ENCODE assay signal across 14 mouse cellular contexts in genomic region chr17:29859788-29860283, GRCm38 (mm10).
DNase-seq lines count a peak whose midpoint lies in the region; ATAC-seq lines count a peak whose summit lies in the region.
"Had no signal": no experiment of that assay in that cellular context is flagged by ENCODE, and none has a peak within 500 bp of the region (broad histone marks: within the 10 kb centered on the region; RNA-seq: fewer than 3 reads in every experiment).

No protein-coding gene starts in this region.

- H3K4me3 ChIP-seq in midbrain, embryonic 13.5 days (replicated peaks): no peak overlapping the region
- H3K4me3 ChIP-seq in midbrain, embryonic 10.5 days: no peak overlapping the region
- peak overlapping the region; percentile 42 for H3K4me3 ChIP-seq in erythroblast, embryonic 14.5 days (replicated peaks)
- no peak overlapping the region for H3K4me3 ChIP-seq in forebrain, embryonic 14.5 days (ENCODE audit: low read depth, low read length)
- H3K4me3 ChIP-seq: limb, embryonic 12.5 days had no signal

- H3K9ac ChIP-seq in midbrain, embryonic 13.5 days (replicated peaks): no peak overlapping the region
- no peak overlapping the region for H3K9ac ChIP-seq in forebrain, embryonic 14.5 days (ENCODE audit: low read length)
- H3K9ac ChIP-seq: limb, embryonic 12.5 days had no signal

- WGBS in midbrain, embryonic 13.5 days: 78% methylated on average over 13 of the region's 13 CpGs
- 91% methylated on average over 13 of the region's 13 CpGs for whole genome bisulfite sequencing in midbrain, embryonic 10.5 days
- WGBS in forebrain, embryonic 14.5 days: 89% methylated on average over 13 of the region's 13 CpGs

- no peak overlapping the region; the same call in 1 of the 2 replicates for H3K27ac ChIP-seq in midbrain, embryonic 13.5 days
- H3K27ac ChIP-seq in midbrain, embryonic 10.5 days (replicated peaks): no peak overlapping the region
- H3K27ac ChIP-seq in forebrain, embryonic 14.5 days (ENCODE audit: low read depth, low read length): no peak overlapping the region
- H3K27ac ChIP-seq: limb, embryonic 12.5 days had no signal

- H3K36me3 ChIP-seq in midbrain, embryonic 13.5 days: no peaks in the 10 kb centered on the region; the same call in 1 of the 2 replicates
- H3K36me3 ChIP-seq in midbrain, embryonic 10.5 days: no peaks in the 10 kb centered on the region
- peaks cover under 1% of the 10 kb centered on the region; the same call in 1 of the 2 replicates for H3K36me3 ChIP-seq in erythroblast, embryonic 14.5 days (ENCODE audit: control insufficient read depth)
- 0 out of 2 replicates have a peak, but pooled peaks cover 7% of the 10 kb centered on the region for H3K36me3 ChIP-seq in forebrain, embryonic 14.5 days (ENCODE audit: control insufficient read depth, insufficient read depth, low read length)
- H3K36me3 ChIP-seq: limb, embryonic 12.5 days had no signal

- no peaks in the 10 kb centered on the region for H3K9me3 ChIP-seq in midbrain, embryonic 13.5 days
- no peaks in the 10 kb centered on the region for H3K9me3 ChIP-seq in midbrain, embryonic 10.5 days (replicated peaks)
- H3K9me3 ChIP-seq in erythroblast, embryonic 14.5 days (ENCODE audit: control insufficient read depth, low read length): no peaks in the 10 kb centered on the region
- no peaks in the 10 kb centered on the region for H3K9me3 ChIP-seq in forebrain, embryonic 14.5 days (replicated peaks; ENCODE audit: control insufficient read depth, low read length)
- H3K9me3 ChIP-seq: limb, embryonic 12.5 days had no signal

- no peaks in the 10 kb centered on the region for H3K27me3 ChIP-seq in midbrain, embryonic 13.5 days
- 0 out of 2 replicates have a peak, but pooled peaks cover 7% of the 10 kb centered on the region for H3K27me3 ChIP-seq in midbrain, embryonic 10.5 days (ENCODE audit: low read depth, poor library complexity, severe bottlenecking)
- H3K27me3 ChIP-seq in erythroblast, embryonic 14.5 days (ENCODE audit: control insufficient read depth): no peaks in the 10 kb centered on the region
- H3K27me3 ChIP-seq in forebrain, embryonic 14.5 days (replicated peaks; ENCODE audit: control insufficient read depth, insufficient read depth, low read length): no peaks in the 10 kb centered on the region
- H3K27me3 ChIP-seq: limb, embryonic 12.5 days had no signal

- DNase-seq in midbrain, embryonic 10.5 days (ENCODE audit: low spot score): no peak
- peak; percentile 69 for DNase-seq in c-Kit-negative CD71-positive TER-119-positive erythroid progenitor cells, embryonic 14.5 days (ENCODE audit: low read depth, low spot score)
- DNase-seq in right cerebral cortex, postnatal 36 days (ENCODE audit: low spot score in 2 of 2): no peak
- no peak for DNase-seq in forebrain, embryonic 14.5 days (ENCODE audit: low spot score)
- no peak for DNase-seq in neural tube, embryonic 10.5 days (ENCODE audit: extremely low spot score, low spot score)
- DNase-seq: adrenal gland, postnatal 10 days; cerebellum, postnatal 10 days; gastrocnemius, postnatal 14 days; right cerebral cortex, postnatal 25 days had no signal

- no peak overlapping the region for H3K4me2 ChIP-seq in midbrain, embryonic 13.5 days (replicated peaks)
- no peak overlapping the region for H3K4me2 ChIP-seq in forebrain, embryonic 14.5 days (ENCODE audit: low read length)
- H3K4me2 ChIP-seq: limb, embryonic 12.5 days had no signal

- H3K4me1 ChIP-seq in midbrain, embryonic 13.5 days (replicated peaks): peaks cover 23% of the 10 kb centered on the region
- peaks cover 14% of the 10 kb centered on the region for H3K4me1 ChIP-seq in midbrain, embryonic 10.5 days
- H3K4me1 ChIP-seq in erythroblast, embryonic 14.5 days (ENCODE audit: control insufficient read depth): peaks cover 86% of the 10 kb centered on the region
- H3K4me1 ChIP-seq in forebrain, embryonic 14.5 days (ENCODE audit: control insufficient read depth, insufficient read depth, low read length): peaks cover 13% of the 10 kb centered on the region
- H3K4me1 ChIP-seq: limb, embryonic 12.5 days had no signal

- ATAC-seq in midbrain, embryonic 13.5 days: 0 out of 2 replicates have a peak, but pooled peaks have one; percentile 24
- peak; percentile 76 for ATAC-seq in megakaryocyte, adult 5-6 weeks (ENCODE audit: poor library complexity, severe bottlenecking)
- ATAC-seq in forebrain, embryonic 14.5 days: no peak
- ATAC-seq: hindbrain, embryonic 16.5 days had no signal
